Mouse (Mus musculus): Measurements from ENCODE around the gene Kmt5b. TPM values are rescaled to one million over a fixed set of nuclear protein-coding genes. Genes with fewer than 3 reads are reported as not detected.

Kmt5b gene
- polyA plus RNA-seq, 1 experiment from 2014 or later, result 29.7 TPM

DNA sequence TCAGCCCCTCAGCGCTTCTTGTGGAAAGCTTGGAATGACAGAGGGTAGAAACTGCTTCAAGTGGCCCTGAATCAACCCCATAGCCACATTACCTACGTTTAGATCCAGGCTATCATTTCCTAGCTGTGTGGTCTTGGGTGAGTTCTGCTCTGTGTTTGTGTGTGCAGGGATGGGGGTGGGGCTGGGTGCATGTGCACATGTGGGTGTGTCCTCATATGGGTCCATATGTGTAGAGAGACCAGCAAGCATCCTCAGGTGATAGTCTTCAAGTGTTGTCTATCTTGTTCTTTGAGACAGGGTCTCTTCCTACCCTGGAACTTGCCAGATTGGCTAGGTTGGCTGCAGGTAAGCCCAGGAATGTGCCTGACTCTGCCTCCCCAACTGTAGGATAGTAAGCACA, 82.0 kb downstream of the Kmt5b start:
- peaks cover 5% of the 10 kb centered on the region for H3K36me3 ChIP-seq
- 92% methylated on average over 2 of the region's 2 CpGs for WGBS
- H3K27me3 ChIP-seq (ENCODE audit: low read depth, poor library complexity, severe bottlenecking), result no peaks in the 10 kb centered on the region
- H3K27ac ChIP-seq (replicated peaks), result no peak overlapping the region
- DNase-seq (ENCODE audit: low spot score), result no peak
- H3K9me3 ChIP-seq (replicated peaks), result no peaks in the 10 kb centered on the region
- H3K4me3 ChIP-seq, result no peak overlapping the region
- H3K4me1 ChIP-seq, result peaks cover 33% of the 10 kb centered on the region

DNA sequence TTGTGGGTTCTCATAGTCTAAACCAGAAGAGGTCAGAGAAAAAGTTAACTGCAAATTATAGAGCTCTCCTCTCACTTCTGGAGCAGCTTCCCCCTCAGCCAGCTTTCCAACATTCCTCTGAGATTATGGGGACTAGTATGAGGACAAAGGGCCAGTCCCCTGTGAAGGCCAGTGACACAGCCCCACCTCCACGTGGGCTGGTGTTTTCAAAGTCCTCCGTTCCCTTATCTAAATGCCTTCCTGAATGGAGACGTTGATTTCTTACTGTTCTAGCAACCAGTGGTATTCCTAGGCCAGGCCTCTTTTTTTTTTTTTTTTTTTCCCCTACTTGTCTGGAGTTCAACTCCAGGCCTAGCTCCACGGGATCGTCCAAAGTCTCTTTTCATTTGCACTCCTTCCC, 82.9 kb downstream of the Kmt5b start:
- no peak overlapping the region for H3K27ac ChIP-seq (replicated peaks)
- no peaks in the 10 kb centered on the region for H3K27me3 ChIP-seq (ENCODE audit: low read depth, poor library complexity, severe bottlenecking)
- H3K9me3 ChIP-seq (replicated peaks), result no peaks in the 10 kb centered on the region
- peaks cover 10% of the 10 kb centered on the region for H3K36me3 ChIP-seq
- 40% methylated on average over 5 of the region's 5 CpGs for WGBS
- H3K4me3 ChIP-seq, result no peak overlapping the region
- H3K4me1 ChIP-seq, result peaks cover 38% of the 10 kb centered on the region
- DNase-seq (ENCODE audit: low spot score), result no peak

DNA sequence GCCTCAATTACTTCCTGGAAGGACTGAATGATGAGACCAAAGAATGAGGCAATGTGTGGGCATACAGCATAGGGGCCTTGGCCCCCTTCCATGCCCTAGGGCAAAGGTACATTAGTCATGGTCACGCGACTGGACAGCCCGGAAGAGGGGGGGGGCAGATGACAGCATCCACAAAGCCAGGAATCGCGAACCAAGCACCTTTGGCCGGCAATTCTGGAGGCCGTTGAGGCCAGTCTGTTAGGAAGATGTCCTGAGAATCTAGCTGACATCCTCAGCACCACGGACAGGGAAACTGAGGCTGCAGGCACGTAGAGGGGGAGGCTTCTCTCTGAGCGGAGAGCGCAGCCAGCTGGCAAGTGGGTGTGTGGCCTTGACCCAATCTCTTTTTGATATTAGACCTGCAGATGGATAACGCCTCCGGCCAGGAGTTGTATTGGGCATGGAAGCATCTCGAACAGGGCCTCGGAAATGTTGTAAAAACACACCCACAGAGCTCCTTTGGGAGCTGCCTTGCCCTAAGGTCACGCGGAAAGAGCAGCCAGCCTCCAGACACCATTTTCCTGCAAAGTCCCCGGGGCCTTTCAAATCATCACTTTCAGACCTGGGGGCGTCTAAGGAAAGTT, 83.7 kb downstream of the Kmt5b start:
- H3K27ac ChIP-seq (replicated peaks), result peak overlapping the region; percentile 97
- H3K27me3 ChIP-seq (ENCODE audit: low read depth, poor library complexity, severe bottlenecking), result no peaks in the 10 kb centered on the region
- no peaks in the 10 kb centered on the region for H3K9me3 ChIP-seq (replicated peaks)
- no peak for DNase-seq (ENCODE audit: low spot score)
- WGBS, result 7% methylated on average over 19 of the region's 19 CpGs
- H3K4me3 ChIP-seq, result peak overlapping the region; percentile 90
- peaks cover 47% of the 10 kb centered on the region for H3K4me1 ChIP-seq
- H3K36me3 ChIP-seq, result peaks cover 10% of the 10 kb centered on the region

DNA sequence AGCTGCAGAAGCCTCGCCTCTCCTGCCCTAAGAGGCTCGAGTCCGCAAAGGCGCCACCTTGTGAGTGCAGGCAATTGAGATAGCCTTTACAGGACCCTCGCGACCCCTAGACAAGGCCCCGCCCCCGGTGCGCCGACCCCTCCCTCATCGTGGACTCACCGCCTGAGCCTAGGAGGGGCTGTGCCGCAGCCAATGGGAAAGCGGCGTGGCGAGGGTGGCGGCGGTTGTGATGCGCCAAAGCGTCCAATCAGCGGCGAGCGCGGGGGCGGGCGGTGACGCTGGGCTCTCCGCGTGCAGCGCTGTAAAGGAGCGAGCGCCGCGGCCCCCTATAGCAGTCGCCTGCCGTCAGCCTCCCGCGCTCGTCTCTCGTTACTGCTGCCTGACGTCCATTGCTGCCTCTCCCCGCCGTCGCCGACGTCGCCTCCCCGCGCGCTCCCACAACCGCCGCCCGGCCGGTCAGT, 84.3 kb downstream of the Kmt5b start, which contains the start of gene Chka:
Gene Chka, plus strand, starts transcription at position 272 of the 461 bp plus-strand sequence.
- H3K27me3 ChIP-seq (ENCODE audit: low read depth, poor library complexity, severe bottlenecking), result no peaks in the 10 kb centered on the region
- peak within 1 kb of the TSS; percentile 90 for H3K4me3 ChIP-seq
- H3K27ac ChIP-seq (replicated peaks), result peak within 1 kb of the TSS; percentile 97
- peaks cover 47% of the 10 kb centered on the region for H3K4me1 ChIP-seq
- H3K9me3 ChIP-seq (replicated peaks), result no peaks in the 10 kb centered on the region
- under 1% methylated on average over 54 of the region's 54 CpGs for WGBS
- peaks cover 10% of the 10 kb centered on the region for H3K36me3 ChIP-seq
- DNase-seq (ENCODE audit: low spot score), result peak; percentile 99

DNA sequence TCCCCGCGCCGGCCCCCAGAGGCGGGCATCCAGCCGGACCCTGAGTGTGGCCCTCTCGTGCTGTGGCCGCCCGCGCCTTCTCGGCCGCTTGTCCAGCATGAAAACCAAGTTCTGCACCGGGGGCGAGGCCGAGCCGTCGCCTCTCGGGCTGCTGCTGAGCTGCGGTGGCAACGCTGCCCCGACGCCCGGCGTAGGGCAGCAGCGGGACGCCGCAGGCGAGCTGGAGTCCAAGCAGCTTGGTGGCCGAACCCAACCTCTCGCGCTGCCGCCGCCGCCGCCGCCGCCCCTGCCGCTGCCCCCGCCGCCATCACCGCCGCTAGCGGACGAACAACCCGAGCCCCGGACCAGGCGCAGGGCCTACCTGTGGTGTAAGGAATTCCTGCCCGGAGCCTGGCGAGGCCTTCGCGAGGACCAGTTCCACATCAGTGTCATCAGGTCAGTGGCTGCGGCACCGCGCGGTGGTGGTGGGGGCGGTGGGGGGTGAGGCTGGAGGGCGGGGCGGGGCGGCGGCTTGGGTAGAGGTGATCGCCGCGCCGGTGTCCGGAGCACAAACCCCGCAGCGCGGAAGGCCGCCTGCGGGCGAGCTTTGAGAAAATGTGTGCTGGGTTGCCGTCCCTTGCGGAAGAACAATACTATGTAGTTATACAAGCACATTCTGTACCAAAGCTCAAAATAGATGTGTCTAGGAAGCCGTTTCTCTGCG, 84.9 kb downstream of the Kmt5b start:
- no peaks in the 10 kb centered on the region for H3K9me3 ChIP-seq (replicated peaks)
- peaks cover 47% of the 10 kb centered on the region for H3K4me1 ChIP-seq
- WGBS, result under 1% methylated on average over 74 of the region's 74 CpGs
- no peaks in the 10 kb centered on the region for H3K27me3 ChIP-seq (ENCODE audit: low read depth, poor library complexity, severe bottlenecking)
- DNase-seq (ENCODE audit: low spot score), result no peak
- H3K36me3 ChIP-seq, result peaks cover 10% of the 10 kb centered on the region
- H3K27ac ChIP-seq (replicated peaks), result peak overlapping the region; percentile 97
- H3K4me3 ChIP-seq, result peak overlapping the region; percentile 90

DNA sequence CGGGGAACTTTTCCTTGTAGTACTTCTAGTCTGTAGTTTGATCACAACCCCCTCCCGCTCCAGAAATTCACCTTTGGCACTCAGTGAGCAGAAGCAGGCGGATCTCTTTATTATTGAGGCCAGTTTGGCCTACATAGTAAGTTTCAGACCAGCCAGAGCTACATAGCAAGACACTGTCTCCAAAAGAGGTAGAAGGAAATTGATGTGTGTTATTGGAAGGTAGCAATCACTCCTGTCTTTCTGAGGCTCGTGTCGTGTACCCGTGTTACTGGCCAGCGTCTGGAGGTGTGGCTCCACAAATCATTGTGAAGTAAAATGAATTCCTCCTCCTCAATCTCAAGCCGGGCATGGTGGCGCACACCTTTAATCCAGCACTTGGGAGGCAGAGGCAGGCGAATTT, 85.9 kb downstream of the Kmt5b start:
- Histone ChIP-seq H3K36me3 (peaks cover 10% of the 10 kb centered on the region), H3K4me3 (peak overlapping the region; percentile 90), H3K9me3 (replicated peaks) (no peaks in the 10 kb centered on the region), H3K4me1 (peaks cover 47% of the 10 kb centered on the region), H3K27ac (replicated peaks) (no peak overlapping the region), H3K27me3 (ENCODE audit: low read depth, poor library complexity, severe bottlenecking) (no peaks in the 10 kb centered on the region)
- DNase-seq (ENCODE audit: low spot score), result no peak
- WGBS, result 93% methylated on average over 10 of the region's 10 CpGs

DNA sequence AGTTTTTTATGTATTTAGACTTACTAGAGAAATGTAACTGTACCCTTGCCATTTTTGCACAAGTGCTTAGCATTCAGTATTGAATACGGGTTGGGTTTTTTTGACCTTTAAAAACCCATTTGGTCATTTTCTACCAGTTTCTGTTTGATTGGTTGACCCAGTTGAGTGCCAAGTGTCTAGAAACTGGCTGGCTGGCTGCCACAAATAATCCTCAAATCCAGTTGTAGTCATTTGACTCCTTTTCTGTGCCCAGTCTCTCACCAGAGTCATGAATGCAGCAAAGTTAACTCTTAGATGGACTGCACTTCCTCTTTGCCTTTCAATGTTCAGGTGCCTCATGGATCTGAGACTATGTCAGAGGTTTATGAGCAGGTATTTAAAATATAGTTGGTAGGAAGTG, 86.7 kb downstream of the Kmt5b start:
- 97% methylated on average over 1 of the region's 1 CpGs for WGBS
- no peak for DNase-seq (ENCODE audit: low spot score)
- Histone ChIP-seq H3K4me3 (peak overlapping the region; percentile 7; the same call in 1 of the 2 replicates), H3K27me3 (ENCODE audit: low read depth, poor library complexity, severe bottlenecking) (no peaks in the 10 kb centered on the region), H3K27ac (replicated peaks) (no peak overlapping the region), H3K9me3 (replicated peaks) (no peaks in the 10 kb centered on the region), H3K36me3 (peaks cover 10% of the 10 kb centered on the region), H3K4me1 (peaks cover 47% of the 10 kb centered on the region)

DNA sequence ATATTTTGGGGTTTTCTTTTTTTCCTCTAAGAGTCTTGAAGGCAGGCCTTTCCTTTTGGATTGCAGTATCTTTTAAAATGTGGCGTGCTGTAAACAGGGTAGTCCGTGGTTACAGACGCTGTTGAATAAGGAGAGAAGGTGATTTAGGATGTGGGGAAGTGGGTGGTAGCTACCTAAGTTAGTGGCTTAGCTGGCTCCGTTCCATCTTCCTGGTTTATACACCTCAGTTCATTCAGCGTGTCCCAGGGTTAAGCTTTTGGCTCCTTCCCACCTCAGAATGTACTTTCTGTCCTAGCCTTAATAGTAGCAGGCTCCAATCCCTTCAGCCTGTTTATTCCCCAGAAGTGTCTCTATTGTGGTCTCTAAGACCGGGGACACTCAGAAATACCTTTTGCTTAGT, 87.9 kb downstream of the Kmt5b start:
- Histone ChIP-seq H3K9me3 (replicated peaks) (no peaks in the 10 kb centered on the region), H3K36me3 (peaks cover 12% of the 10 kb centered on the region), H3K27ac (replicated peaks) (no peak overlapping the region), H3K4me3 (no peak overlapping the region), H3K27me3 (ENCODE audit: low read depth, poor library complexity, severe bottlenecking) (no peaks in the 10 kb centered on the region), H3K4me1 (peaks cover 42% of the 10 kb centered on the region)
- 76% methylated on average over 6 of the region's 6 CpGs for WGBS
- DNase-seq (ENCODE audit: low spot score), result no peak

DNA sequence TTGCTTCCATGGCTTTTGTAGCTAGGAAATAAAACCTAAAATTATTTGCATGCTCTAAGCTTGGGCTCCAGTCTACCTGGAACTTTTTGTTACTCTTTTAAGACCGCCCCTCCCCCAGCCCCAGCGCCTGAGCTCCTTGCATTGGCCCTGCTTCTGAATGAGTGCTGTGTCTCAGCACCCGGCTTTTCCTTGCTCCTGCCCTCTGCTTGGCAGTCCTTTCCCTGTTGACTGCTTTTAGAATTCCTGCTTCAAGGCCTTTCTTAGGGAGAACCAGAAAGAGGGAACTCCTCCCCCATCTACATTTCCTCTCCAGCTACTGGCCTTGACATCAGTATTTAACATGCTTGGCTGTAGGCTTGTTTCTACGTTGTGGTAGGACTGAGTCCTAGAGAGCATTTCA, 88.4 kb downstream of the Kmt5b start:
- H3K9me3 ChIP-seq (replicated peaks), result no peaks in the 10 kb centered on the region
- DNase-seq (ENCODE audit: low spot score), result no peak
- H3K4me3 ChIP-seq, result no peak overlapping the region
- H3K27me3 ChIP-seq (ENCODE audit: low read depth, poor library complexity, severe bottlenecking), result no peaks in the 10 kb centered on the region
- H3K4me1 ChIP-seq, result peaks cover 37% of the 10 kb centered on the region
- 25% methylated on average over 4 of the region's 4 CpGs for WGBS
- no peak overlapping the region for H3K27ac ChIP-seq (replicated peaks)
- H3K36me3 ChIP-seq, result peaks cover 16% of the 10 kb centered on the region

DNA sequence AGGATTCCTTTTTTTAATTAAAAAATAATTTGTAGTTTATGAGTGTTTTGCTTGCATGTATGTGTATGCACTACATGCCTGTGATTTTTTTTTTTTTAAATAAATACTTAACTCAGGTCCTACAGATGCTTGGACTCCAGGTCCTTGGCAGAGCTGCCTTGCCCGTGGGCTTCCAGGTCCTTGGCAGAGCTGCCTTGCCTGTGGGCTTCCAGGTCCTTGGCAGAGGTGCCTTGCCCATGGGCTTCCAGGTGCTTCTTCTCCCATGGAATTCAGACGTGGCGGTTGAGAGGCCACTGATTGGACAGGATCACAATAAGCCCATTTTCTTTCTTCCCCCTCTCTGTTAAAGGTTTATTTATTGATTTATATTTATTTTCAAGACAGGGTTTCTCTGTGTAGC, 90.0 kb downstream of the Kmt5b start:
- Histone ChIP-seq H3K36me3 (peaks cover 22% of the 10 kb centered on the region), H3K27me3 (ENCODE audit: low read depth, poor library complexity, severe bottlenecking) (no peaks in the 10 kb centered on the region), H3K9me3 (replicated peaks) (no peaks in the 10 kb centered on the region), H3K4me3 (no peak overlapping the region), H3K4me1 (peaks cover 26% of the 10 kb centered on the region), H3K27ac (replicated peaks) (no peak overlapping the region)
- 87% methylated on average over 3 of the region's 3 CpGs for WGBS
- no peak for DNase-seq (ENCODE audit: low spot score)

DNA sequence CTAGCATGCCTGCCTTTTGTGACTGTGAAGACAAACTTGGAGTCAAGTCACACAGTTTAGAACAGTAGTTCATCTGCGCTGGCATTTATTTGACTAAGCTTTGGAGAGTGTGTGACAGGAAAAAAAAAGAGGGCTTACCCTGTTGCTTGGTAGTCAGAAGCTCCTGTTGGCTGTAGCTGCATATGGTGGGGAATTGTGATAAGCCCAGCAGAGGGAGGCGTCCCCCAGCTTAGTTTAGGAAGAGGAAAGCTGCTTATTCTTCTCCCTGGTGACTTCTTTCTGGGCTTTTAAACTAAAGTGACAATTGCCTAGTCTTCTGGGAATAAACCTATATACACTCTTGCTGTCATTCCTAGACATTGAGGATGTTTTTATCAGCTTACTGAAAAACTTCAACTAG, 95.5 kb downstream of the Kmt5b start:
- 77% methylated on average over 2 of the region's 2 CpGs for WGBS
- peaks cover 49% of the 10 kb centered on the region for H3K36me3 ChIP-seq
- no peak overlapping the region for H3K27ac ChIP-seq (replicated peaks)
- no peaks in the 10 kb centered on the region for H3K4me1 ChIP-seq
- no peak overlapping the region for H3K4me3 ChIP-seq
- no peak for DNase-seq (ENCODE audit: low spot score)
- no peaks in the 10 kb centered on the region for H3K27me3 ChIP-seq (ENCODE audit: low read depth, poor library complexity, severe bottlenecking)
- peaks cover 5% of the 10 kb centered on the region; the same call in 1 of the 2 replicates for H3K9me3 ChIP-seq (replicated peaks)

DNA sequence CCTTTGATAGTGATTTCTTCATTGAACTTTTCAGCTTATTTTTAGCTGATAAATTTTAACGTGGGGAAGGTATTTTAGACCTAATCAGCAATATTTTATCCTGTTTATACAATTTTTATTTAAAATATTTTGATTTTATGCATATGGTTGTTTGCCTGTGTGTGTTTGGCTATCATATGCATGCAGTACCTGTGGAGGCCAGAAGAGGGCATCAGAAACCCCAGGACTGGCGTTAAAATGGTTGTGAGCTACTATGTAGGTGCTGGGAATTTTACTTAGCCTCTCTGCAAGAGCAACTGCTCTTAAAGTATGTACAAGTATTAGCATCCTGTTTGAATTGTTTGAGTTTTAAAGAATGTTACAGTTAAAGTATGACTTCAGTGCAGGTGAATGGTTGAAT, 97.7 kb downstream of the Kmt5b start:
- peaks cover 48% of the 10 kb centered on the region for H3K36me3 ChIP-seq
- no peak for DNase-seq (ENCODE audit: low spot score)
- H3K27me3 ChIP-seq (ENCODE audit: low read depth, poor library complexity, severe bottlenecking), result no peaks in the 10 kb centered on the region
- H3K4me3 ChIP-seq, result no peak overlapping the region
- H3K9me3 ChIP-seq (replicated peaks), result peaks cover 5% of the 10 kb centered on the region; the same call in 1 of the 2 replicates
- H3K4me1 ChIP-seq, result no peaks in the 10 kb centered on the region
- 82% methylated on average over 2 of the region's 2 CpGs for WGBS
- no peak overlapping the region for H3K27ac ChIP-seq (replicated peaks)
